Mouse (Mus musculus): Measurements from ENCODE around the gene 1600002K03Rik. TPM values are rescaled to one million over a fixed set of nuclear protein-coding genes. Genes with fewer than 3 reads are reported as not detected.

Gene 1600002K03Rik
- total RNA-seq, 2 experiments from 2014 or later: 4.5 TPM

DNA sequence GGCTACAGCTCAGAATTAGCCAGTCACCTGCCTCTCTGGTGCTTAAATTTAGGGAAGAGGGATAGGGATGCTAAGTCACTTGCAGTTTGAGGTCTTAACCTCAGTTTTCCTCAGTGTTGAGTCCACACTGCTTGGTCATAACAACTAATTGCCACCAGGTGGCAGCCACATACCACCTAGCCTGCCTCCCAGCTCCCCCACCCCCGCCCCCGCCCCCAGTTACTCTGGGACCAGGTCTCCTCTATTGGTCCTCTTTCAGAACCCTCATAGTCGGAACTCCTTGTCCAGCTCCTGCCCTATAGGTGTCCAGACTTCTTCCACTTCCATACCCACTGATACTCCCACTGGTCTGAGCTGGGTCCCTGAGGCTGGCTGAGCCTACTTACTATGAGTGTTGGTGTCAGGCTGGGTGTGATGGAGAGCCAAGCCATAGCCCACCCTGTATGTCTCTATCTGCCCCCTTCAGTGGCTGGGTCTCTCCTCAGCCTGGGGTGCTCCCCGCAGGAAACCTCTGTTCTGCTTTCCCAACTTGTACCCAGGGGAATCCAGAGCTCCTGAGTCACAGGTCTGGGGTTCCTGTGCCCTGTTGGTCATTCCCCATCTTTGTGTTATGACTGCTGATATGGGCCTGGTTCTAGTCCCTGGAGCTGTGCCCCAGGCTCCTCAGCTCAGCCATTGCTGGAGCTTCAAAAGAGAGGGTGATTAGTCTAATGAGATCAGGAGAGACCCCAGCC lies 3.0 kb downstream of the 1600002K03Rik start:
- intact Hi-C loops (cut with DNase I): loop anchor here (2.0 kb wide), 1 partner anchor 73 kb away; the partner anchor contains the start of gene Ndufs7
- peak in 1 of 2 experiments; percentile 34 for DNase-seq (ENCODE audit: extremely low spot score in 1 of 2, low spot score in 2 of 2)

DNA sequence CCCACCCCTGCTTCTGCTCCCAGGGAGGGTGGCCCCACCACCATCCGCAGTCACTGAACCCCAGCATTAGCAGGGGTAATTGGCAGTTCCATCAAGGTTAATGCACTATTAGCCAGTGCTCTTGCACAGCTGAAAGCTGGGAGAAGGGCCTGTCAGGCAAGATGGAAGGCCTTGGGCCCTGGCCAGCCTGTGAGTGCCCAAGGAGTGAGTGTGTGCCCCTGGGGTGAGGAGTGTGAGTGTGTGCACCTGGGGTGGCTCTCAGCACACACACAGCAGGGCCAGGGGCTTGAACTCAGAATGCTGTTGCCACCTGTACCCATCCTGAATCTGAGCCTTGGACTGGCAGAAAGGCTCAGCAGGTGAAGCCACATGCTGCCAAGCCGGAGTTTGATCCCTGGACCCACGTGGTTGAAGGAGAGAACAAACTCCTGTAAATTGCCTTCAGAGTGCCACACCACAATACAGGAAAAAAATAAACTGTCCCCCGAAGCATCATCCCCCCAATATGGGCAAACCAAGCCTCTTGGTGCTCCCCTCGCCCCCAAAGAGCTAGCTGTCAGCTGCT lies 3.6 kb downstream of the 1600002K03Rik start:
- intact Hi-C loops (cut with DNase I): no loop called here

DNA sequence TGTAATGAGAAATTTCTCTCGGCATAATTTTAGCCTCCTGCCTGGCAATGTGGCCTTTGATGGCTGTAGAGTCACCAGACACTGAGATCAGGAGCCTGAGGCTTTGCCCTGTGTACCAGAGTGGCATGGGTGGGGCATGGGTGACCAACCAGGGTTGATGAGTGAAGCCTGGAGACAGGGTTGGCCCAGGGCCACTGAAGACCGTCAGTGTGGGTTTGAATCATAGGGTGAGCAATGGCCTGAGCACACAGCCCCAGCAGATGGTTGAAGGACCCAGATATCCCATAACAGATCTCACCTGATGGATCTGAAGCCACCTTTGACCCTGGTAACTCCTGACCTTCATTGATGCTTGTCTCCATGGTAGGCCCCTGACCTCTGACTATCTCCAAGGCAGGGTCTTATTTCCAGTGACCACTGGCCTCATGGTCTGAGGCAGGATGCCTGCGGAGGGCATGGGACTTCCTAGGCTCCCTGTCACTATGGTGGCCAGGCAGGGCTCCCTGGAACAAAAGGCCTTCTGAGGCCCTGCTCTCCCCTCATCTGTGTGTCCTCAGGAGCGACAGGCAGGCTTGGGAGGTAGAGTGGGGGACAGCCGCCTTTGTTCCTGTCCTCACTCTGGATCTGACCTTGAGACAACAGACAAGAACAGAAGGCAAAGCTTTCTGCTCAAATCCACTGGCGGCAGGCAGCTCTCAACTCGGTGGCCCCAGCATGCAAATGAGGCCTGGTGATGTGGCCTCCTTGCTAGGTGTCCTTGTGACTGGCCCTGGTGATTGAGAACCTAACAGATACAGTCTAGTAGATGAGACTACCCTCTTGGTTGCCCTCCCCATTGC lies 4.9 kb downstream of the 1600002K03Rik start:
- intact Hi-C loops (cut with DNase I): no loop called here
- DNase-seq (ENCODE audit: extremely low spot score in 1 of 2, low spot score in 2 of 2): peak in 1 of 2 experiments; percentile 33

More for the DNA sequence above, 3.6 kb downstream of the 1600002K03Rik start:
- no peak for DNase-seq (ENCODE audit: extremely low spot score in 1 of 2, low spot score in 2 of 2)

DNA sequence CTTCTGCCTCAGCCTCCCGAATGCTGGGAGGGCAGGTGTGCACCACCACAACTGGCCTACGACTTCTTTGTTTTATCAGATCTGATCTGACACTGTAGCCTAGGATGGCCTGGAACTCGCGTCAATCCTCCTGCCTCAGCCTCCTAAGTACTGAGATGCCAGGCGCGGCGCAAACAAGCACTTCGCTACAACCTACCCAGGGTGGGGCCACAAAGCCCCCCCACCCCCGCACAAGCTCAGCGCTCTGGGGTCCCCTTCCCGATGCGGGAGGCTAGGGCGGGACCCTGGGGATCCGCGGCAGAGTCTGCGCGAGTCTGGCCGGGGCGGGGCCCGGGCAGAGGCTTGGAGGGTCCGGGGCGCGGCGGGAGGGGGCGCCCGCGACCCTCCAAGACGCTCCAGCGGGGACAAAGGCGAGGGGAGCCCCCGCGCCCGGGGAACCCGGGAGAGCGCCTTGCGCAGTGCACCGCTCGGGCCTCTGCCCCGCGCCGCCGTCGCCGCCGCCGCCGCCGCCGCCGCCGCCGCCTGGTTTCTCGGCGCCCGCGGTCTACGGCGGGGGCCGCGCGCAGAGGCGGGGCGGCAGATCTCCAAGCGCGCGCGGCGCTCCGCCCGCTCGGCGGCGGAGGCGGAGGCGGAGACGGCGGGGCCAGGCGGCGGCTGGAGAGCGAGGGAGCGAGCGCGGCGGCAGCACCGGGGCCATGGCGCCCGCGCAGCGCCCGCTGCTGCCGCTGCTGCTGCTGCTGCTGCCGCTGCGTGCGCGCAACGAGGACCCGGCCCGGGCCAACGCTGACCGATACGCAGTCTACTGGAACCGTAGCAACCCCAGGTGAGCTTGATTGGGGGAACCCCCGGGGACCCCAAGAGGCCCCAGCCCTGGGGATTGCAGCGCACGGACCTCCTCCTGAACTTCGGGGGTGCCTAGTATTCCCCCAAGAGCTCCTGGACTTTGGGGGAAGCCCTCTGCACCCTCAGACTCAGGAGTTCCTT lies 6.6 kb downstream of the 1600002K03Rik start, which contains the start of gene Efna2:
Efna2 (plus strand) TSS at position 415 of the 984 bp plus-strand sequence.
- intact Hi-C loops (cut with DNase I): loop anchor here (1.0 kb wide), 1 partner anchor 66 kb away; no protein-coding TSS in a partner anchor
- DNase-seq (ENCODE audit: extremely low spot score in 1 of 2, low spot score in 2 of 2): peak in 1 of 2 experiments; percentile 65

DNA sequence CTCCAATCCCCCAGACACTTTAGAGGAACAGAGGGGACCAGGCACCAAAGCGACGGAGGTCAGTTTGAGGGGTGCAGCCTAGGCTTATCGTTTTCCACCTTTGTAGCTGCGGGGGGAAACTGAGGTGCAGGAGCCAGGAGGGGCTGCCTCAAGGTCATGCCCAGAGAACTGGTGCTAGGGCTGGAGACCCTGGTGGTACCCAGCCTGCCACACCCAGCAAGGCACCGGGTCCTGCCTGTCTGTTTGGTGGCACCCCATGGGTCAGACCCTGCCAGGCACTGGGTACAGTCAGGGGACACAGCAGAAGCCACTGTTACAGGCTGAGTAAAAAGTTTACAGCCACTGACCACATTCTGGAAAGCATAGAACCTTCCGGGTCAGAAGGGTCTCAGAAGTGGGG lies 7.5 kb downstream of the 1600002K03Rik start:
- DNase-seq (ENCODE audit: extremely low spot score in 1 of 2, low spot score in 2 of 2): no peak
- intact Hi-C loops (cut with DNase I): no loop called here

DNA sequence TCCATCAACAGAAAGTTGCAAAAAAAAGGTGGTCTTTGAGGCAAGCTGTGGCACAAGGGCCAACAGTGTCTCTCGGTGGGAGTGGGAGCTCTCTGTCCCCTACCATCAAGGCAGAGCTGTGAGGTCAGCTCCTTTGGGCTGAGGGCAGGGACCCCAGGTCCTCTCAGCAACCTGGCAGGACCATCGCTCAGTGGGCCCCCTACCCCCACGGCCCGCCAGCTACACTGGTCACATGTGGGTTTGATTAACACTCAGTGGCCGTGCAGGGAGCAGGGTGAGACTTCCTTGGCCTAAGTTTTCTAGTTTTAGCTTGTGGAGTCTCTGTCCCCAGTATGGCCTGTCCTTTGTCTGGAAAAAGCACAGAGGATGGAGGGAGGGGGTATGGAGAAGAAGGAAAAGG lies 8.1 kb downstream of the 1600002K03Rik start:
- intact Hi-C loops (cut with DNase I): no loop called here
- DNase-seq (ENCODE audit: extremely low spot score in 1 of 2, low spot score in 2 of 2): no peak

DNA sequence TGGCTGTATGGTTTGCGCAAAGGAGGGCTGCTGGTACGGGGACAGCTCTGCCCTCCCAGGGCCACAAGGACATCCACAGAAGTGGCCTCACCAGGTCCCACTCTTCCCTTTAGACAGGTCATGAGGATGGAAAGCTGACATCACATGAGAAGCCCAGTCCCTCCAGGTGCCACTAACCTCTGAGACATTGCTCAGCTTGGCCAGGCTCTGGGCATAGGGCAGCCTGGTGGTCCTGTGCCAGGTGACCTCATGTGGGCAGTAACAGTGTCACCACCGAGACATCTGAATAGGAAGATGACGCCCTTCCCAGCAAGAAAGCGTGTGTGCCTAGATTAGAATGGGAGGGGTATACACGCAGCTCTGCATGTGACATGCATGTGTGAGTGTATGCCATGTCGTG lies 9.8 kb downstream of the 1600002K03Rik start:
- intact Hi-C loops (cut with DNase I): no loop called here
- DNase-seq (ENCODE audit: extremely low spot score in 1 of 2, low spot score in 2 of 2): no peak

DNA sequence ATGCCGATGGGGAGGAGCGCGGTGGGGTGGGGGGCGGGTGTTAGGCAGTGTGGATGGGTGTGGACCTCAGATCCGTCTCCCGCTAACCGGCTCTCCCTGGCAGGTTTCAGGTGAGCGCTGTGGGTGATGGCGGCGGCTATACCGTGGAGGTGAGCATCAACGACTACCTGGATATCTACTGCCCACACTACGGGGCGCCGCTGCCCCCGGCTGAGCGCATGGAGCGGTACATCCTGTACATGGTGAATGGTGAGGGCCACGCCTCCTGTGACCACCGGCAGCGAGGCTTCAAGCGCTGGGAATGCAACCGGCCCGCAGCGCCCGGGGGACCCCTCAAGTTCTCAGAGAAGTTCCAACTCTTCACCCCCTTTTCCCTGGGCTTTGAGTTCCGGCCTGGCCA lies 13.9 kb downstream of the 1600002K03Rik start:
- intact Hi-C loops (cut with DNase I): no loop called here
- no peak for DNase-seq (ENCODE audit: extremely low spot score in 1 of 2, low spot score in 2 of 2)

DNA sequence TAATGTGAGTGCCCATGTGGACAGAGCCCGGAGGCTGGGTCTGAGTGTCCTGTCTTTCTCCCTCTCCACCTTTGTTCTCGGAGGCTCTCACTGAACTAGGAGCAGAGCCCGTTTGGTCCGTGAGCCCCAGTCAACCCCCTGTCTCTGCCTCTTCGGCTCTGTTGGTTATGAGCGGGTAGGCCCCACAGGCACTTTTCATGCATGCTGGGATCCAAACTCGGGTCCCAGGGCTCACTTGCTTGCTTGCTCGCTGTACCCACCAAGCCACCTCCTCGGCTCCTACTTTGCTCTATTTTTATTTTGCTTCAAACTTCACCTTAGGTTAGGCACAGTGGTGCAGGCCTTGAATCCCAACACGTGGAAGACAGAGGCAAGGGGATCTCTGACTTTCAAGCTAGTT lies 15.0 kb downstream of the 1600002K03Rik start:
- intact Hi-C loops (cut with DNase I): no loop called here
- DNase-seq (ENCODE audit: extremely low spot score in 1 of 2, low spot score in 2 of 2): no peak

DNA sequence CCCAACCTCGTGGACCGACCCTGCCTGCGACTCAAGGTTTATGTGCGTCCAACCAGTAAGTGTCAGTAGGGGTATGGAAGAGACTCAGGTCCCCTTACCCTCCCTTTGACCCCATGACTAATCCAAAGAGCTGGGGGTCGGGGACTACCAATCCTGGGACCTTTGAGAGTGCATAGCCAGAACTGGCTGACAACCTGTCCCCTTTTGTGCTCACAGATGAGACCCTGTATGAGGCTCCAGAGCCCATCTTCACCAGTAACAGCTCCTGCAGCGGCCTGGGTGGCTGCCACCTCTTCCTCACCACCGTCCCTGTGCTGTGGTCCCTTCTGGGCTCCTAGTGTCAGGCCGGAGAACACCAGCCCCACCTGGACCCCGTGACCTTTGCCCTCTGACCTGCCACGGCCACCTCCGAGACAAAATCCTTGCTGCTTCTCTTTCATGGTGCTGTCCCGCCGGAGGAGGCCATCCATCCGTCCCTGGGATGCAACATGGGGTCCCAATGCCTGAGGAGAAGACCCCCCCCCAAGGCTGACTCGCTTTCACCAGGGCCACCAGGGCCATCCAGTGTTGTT lies 15.8 kb downstream of the 1600002K03Rik start:
- DNase-seq (ENCODE audit: extremely low spot score in 1 of 2, low spot score in 2 of 2): no peak
- intact Hi-C loops (cut with DNase I): no loop called here

DNA sequence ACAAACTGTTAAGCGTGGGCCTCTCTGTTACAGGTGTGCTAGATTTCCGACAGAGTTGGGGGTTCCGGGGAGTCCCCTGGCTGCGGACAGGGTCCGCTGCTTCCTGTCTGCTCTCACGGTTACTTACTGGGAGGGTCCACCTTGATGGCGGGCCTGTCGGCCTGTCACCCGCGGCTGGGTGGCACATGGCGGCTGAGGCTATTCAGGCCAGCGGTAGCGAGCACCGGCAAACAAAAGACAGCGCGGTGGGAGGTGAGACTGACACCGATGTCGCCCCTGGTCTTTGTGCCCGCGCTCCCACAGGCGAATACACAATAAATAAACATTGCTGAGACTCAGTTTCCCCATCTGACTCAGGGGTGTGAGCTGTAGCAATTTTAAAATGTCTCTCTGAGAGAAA lies 17.3 kb downstream of the 1600002K03Rik start:
- intact Hi-C loops (cut with DNase I): no loop called here
- no peak for DNase-seq (ENCODE audit: extremely low spot score in 1 of 2, low spot score in 2 of 2)

DNA sequence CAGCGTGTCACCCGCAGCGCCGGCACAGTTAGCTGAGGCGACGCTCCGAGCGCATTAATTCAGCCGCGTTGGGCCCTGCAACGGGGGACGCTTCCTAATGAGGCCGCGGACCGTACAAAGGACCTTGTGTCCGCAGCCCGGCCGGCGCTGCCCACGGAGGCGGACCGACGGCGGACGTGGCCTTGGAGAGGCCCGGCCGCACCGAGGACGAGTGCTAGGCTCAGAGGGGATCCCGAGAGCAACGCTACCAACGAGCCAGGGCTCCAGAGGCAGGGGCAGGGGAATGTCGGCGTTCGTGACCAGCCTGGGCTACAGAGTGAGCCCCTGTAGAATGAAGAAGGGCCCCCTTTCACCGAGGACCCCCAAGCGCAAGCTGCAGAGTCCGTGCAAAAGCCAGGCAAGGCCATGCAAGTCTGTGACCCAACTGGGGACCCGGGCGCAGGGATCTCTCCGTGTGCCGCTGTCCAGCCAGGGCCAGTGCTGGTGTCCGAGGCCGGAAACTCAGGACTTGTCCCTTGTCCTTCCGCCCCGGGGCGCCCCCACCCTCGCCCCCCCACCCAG lies 17.8 kb downstream of the 1600002K03Rik start:
- DNase-seq (ENCODE audit: extremely low spot score in 1 of 2, low spot score in 2 of 2): peak; percentile 60 to 75
- intact Hi-C loops (cut with DNase I): no loop called here

DNA sequence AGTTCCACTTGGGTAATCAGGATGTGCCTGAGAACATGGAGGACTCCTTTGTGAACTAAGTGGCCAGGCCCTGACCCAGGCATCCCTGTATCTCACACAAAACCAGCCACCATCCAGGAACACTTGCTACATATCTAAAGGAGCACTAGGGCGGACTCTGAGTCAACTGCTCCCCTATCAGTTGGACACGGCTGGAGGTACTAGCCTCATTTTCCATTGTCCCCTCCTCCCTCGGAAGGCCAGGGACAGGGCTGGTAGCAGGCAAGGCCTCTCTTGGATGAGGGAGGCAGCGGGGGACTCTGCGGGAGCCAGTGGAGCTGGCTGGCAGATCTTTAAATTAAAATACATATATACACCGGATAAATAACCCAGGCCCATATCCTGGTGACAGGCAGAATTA lies 21.2 kb downstream of the 1600002K03Rik start:
- DNase-seq (ENCODE audit: extremely low spot score in 1 of 2, low spot score in 2 of 2): no peak
- intact Hi-C loops (cut with DNase I): no loop called here

DNA sequence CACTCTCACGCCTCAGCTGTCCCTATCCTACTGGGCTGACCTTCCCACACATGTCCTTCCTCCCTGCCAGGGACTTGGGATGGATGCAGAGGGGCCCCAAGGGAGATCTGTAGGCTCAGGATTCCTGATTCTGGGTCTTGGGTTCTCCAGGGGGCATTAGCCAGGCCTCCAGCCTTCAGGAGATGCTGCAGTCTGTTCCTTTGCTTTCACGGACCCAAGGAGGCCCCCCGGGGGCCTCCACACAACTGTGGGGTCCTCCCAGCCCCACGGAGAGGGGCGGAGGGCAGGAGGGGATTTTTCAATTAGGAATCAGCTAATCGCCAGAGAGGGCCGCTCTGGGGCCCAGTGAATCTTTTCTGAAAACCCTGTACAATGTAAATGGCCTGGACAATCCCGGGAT lies 21.7 kb downstream of the 1600002K03Rik start:
- no peak for DNase-seq (ENCODE audit: extremely low spot score in 1 of 2, low spot score in 2 of 2)
- intact Hi-C loops (cut with DNase I): no loop called here

DNA sequence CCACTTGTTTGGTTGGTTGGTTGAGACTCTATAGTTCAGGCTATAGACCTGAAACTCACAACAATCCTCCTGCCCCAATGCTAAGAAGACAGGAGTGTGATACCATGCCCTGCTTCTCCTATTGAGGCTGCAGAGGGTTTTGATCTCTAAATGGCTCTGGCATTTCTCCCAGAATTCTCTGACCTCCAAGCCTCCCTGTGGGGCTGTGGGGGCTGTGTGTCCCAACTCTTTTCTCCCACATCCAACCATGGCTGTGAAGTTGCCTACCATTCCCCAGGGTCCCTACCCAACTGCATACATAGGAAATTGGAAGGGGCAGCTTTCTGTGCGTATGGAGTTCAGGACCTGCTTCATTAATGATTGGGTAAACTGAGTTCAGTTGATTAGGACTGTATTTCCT lies 23.4 kb downstream of the 1600002K03Rik start:
- intact Hi-C loops (cut with DNase I): no loop called here
- no peak for DNase-seq (ENCODE audit: extremely low spot score in 1 of 2, low spot score in 2 of 2)

DNA sequence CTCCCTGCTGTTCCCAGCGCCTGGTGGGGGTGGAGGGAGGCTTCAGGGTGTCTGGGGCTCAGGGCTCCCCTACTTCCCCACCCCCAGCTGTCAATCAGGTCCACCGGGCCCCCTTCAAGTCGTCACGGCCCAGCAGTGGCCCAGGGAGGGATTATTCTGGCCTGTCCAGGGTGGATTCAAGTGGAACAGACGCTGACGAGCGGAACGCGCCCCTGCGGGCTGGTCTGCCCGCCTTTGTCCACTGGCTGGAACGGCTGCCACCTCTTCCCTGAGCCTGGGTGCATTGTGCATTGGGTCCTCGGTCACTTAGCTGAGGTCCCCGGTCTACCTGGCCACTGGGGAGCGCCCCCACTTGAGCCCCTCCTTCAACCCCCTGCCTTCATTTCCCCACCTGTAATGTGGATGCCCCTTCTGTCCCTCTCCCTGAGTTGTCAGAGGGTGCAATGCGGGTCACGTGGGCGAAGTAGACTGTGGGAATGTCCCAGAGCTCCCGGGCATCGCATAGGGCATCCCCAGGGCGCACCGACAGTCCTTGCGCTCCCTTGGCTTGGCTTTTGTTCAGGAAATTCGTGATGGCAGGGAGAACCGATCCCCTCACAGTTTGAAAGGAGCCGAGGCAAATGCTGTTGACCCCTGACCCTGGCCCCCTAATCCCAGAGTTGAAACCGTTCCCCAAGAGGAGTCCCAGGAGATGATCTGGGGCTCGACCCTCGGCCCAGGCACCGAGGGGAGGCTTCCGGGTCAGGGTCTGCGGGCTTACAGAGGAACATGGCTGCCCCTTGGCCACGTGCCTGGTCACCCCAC lies 24.2 kb downstream of the 1600002K03Rik start:
- intact Hi-C loops (cut with DNase I): no loop called here
- DNase-seq (ENCODE audit: extremely low spot score in 1 of 2, low spot score in 2 of 2): no peak

DNA sequence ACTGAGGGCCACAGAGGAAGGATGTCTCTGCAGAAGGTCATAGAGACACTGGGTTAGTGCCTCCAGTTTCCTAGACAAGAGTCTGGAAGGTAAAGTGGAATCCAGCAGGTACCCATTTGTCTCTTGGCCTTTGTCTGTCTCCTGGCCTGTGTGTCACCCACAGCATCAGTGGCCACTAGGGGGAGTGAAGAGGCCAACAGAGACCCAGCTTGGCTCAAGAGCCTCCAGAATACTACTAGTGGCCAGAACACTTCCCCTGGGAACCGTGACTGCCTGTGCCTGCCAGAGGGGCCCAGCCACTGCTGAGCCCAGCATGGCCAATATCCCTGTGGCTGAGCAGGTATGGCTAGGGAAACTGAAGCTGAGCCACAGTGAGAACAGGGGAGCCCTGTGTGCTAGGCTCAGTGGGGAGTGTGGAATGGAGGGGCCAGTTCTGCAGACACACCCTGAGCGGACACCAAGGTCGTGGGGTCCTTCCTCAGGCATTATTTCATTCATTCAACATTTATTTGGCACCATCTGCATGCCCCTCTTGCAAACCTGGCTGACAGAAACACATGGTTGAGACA lies 26.8 kb downstream of the 1600002K03Rik start:
- peak; percentile 63 to 86 for DNase-seq (ENCODE audit: extremely low spot score in 1 of 2, low spot score in 2 of 2)
- intact Hi-C loops (cut with DNase I): no loop called here
